Mouse (Mus musculus): ENCODE results near the gene Ppm1k. TPM values are rescaled to one million over a fixed set of nuclear protein-coding genes. Genes with fewer than 3 reads are reported as not detected.
"Not testable (repeated sequence)": the region's sequence is repeated elsewhere in the genome, so short reads cannot be mapped to it uniquely, and the experiment has no call there.

Ppm1k gene
- polyA plus RNA-seq, 1 experiment from 2014 or later = 5.0 TPM

DNA sequence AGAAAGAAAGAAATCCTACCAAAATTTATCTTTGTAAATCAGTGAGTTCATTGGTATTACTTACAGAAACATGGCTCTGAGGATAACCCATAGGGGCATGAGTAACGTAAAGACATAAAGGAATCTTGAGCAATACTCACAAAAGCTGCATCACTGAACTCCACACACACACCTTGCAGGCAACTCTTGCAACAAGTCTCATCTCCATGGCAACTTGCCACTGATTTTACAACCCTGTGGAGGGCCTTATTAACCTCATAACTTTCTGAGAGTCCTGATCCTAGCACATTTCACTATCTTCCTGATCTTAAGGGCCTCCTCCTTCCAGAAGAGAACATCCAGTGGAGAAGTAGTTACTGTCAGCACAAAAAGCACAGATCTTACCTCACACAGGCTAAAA is 28.2 kb upstream of the Ppm1k start:
- ATAC-seq (ENCODE audit: insufficient number of reproducible peaks, low FRiP score, low TSS enrichment, low read depth) (no peak), DNase-seq (ENCODE audit: low spot score) (no peak)
- Histone ChIP-seq H3K9ac (ENCODE audit: low read length) (no peak overlapping the region), H3K27ac (replicated peaks; ENCODE audit: low read depth, low read length) (no peak overlapping the region), H3K27me3 (ENCODE audit: control insufficient read depth, insufficient read depth, low read length) (no peaks in the 10 kb centered on the region), H3K9me3 (ENCODE audit: control insufficient read depth, low read length) (no peaks in the 10 kb centered on the region), H3K4me1 (ENCODE audit: control insufficient read depth, insufficient read depth, low read length) (no peaks in the 10 kb centered on the region), H3K4me3 (ENCODE audit: low read depth, low read length) (no peak overlapping the region), H3K4me2 (ENCODE audit: low read depth, severe bottlenecking) (no peak overlapping the region), H3K36me3 (ENCODE audit: control insufficient read depth, insufficient read depth, low read length) (no peaks in the 10 kb centered on the region)
- 87% methylated on average over 1 of the region's 1 CpGs for WGBS

DNA sequence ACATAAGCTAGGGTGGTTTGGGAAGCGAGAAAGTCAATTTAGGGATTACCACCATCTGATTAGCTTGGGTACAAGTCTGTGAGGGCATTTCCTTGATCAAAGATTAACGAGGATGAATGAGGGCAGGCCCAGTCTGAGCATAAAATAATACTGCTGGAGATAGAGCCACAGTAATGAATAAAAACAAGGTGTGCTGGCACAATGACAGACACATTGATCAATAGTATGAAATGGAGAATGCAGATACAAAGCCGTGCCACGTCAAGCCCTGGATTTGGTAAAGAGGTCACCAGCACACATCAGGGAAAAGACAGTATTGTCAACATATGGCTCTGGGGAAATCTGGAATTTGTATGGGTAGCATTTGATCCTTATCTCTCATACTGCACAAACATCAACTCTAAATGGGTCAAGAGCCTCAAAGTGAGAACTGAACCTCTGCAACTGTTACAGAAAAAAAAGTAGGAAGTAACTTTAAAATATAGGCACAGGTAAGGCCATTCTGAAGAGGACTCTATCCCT is 22.6 kb upstream of the Ppm1k start:
- Histone ChIP-seq H3K4me1 (ENCODE audit: control insufficient read depth, insufficient read depth, low read length) (no peaks in the 10 kb centered on the region), H3K9me3 (ENCODE audit: control insufficient read depth, low read length) (no peaks in the 10 kb centered on the region), H3K4me3 (ENCODE audit: low read depth, low read length) (no peak overlapping the region), H3K27ac (replicated peaks; ENCODE audit: low read depth, low read length) (no peak overlapping the region), H3K27me3 (ENCODE audit: control insufficient read depth, insufficient read depth, low read length) (no peaks in the 10 kb centered on the region), H3K4me2 (ENCODE audit: low read depth, severe bottlenecking) (no peak overlapping the region), H3K9ac (ENCODE audit: low read length) (no peak overlapping the region), H3K36me3 (ENCODE audit: control insufficient read depth, insufficient read depth, low read length) (no peaks in the 10 kb centered on the region)
- DNase-seq (ENCODE audit: low spot score) (no peak), ATAC-seq (ENCODE audit: insufficient number of reproducible peaks, low FRiP score, low TSS enrichment, low read depth) (no peak)
- WGBS = 74% methylated on average over 4 of the region's 4 CpGs

DNA sequence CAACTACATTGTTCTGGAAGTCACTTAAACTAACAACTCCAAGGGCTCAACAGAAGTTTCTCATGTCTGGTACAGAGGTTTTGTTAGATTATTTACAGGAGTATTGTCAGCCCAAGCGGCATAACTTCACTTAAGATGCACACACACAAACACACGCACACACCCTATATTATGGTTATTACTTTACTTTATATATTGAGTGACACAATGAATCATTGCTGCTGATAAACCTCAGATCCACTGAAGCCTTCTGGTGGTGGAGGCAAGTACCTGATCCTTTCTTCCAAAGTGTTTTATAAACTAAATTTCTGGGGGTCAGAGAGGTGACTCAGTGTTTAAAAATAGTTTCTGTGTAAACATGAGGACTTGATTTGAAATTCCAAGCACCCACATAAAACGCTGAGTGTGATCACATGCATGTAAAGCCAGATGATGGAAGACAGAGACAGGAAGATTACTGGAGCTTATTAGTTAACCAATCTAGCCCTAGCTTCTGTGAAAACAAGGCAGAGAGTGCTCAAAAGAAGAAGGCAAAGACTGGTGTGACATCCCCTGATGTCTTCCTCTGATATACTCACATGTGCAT is 16.0 kb upstream of the Ppm1k start:
- H3K36me3 ChIP-seq (ENCODE audit: control insufficient read depth, insufficient read depth, low read length) = no peaks in the 10 kb centered on the region

DNA sequence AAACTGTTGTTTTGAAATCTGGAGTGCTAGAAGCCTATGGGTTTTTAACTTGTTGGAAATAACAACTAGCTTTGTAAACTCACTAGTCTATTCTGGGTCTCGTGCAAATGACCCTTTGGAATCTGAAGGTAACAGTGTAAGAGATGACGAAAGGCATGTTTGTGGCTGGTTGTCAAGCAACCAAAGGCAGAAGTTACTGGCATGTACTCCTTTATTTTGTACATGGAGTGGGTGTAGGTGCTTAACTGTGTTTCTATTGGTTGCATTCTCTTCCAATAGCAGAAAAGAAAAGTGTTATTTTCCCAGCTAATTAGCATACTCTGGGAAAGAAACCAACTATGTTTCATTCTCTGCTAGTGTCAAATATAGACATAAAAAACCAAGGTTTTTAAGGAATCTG is 9.6 kb upstream of the Ppm1k start:
- H3K36me3 ChIP-seq (ENCODE audit: control insufficient read depth, insufficient read depth, low read length) = no peaks in the 10 kb centered on the region
- H3K9me3 ChIP-seq (ENCODE audit: control insufficient read depth, low read length) = no peaks in the 10 kb centered on the region
- H3K4me1 ChIP-seq (ENCODE audit: control insufficient read depth, insufficient read depth, low read length) = no peaks in the 10 kb centered on the region
- no peak overlapping the region for H3K4me2 ChIP-seq (ENCODE audit: low read depth, severe bottlenecking)
- DNase-seq (ENCODE audit: low spot score) (no peak), ATAC-seq (ENCODE audit: insufficient number of reproducible peaks, low FRiP score, low TSS enrichment, low read depth) (no peak)
- H3K9ac ChIP-seq (ENCODE audit: low read length) = no peak overlapping the region
- H3K27ac ChIP-seq (replicated peaks; ENCODE audit: low read depth, low read length) = no peak overlapping the region
- no peaks in the 10 kb centered on the region for H3K27me3 ChIP-seq (ENCODE audit: control insufficient read depth, insufficient read depth, low read length)
- WGBS = 88% methylated on average over 2 of the region's 2 CpGs
- H3K4me3 ChIP-seq (ENCODE audit: low read depth, low read length) = no peak overlapping the region

More for the DNA sequence above, 16.0 kb upstream of the Ppm1k start:
- no peaks in the 10 kb centered on the region for H3K27me3 ChIP-seq (ENCODE audit: control insufficient read depth, insufficient read depth, low read length)
- H3K4me2 ChIP-seq (ENCODE audit: low read depth, severe bottlenecking) = no peak overlapping the region
- H3K4me1 ChIP-seq (ENCODE audit: control insufficient read depth, insufficient read depth, low read length) = no peaks in the 10 kb centered on the region
- H3K27ac ChIP-seq (replicated peaks; ENCODE audit: low read depth, low read length) = no peak overlapping the region
- DNase-seq (ENCODE audit: low spot score) (no peak), ATAC-seq (ENCODE audit: insufficient number of reproducible peaks, low FRiP score, low TSS enrichment, low read depth) (no peak)
- 79% methylated on average over 3 of the region's 3 CpGs for WGBS
- H3K9me3 ChIP-seq (ENCODE audit: control insufficient read depth, low read length) = no peaks in the 10 kb centered on the region
- H3K9ac ChIP-seq (ENCODE audit: low read length) = no peak overlapping the region
- H3K4me3 ChIP-seq (ENCODE audit: low read depth, low read length) = no peak overlapping the region

GRCm38 (mm10) chr6:57543591-57543990 is 8.3 kb upstream of the Ppm1k start:
- not testable (repeated sequence) for H3K4me3 ChIP-seq (ENCODE audit: low read depth, low read length); H3K36me3 ChIP-seq (ENCODE audit: control insufficient read depth, insufficient read depth, low read length); H3K4me1 ChIP-seq (ENCODE audit: control insufficient read depth, insufficient read depth, low read length); H3K9ac ChIP-seq (ENCODE audit: low read length); H3K27ac ChIP-seq (replicated peaks; ENCODE audit: low read depth, low read length); DNase-seq (ENCODE audit: low spot score); ATAC-seq (ENCODE audit: insufficient number of reproducible peaks, low FRiP score, low TSS enrichment, low read depth); H3K27me3 ChIP-seq (ENCODE audit: control insufficient read depth, insufficient read depth, low read length); H3K4me2 ChIP-seq (ENCODE audit: low read depth, severe bottlenecking); H3K9me3 ChIP-seq (ENCODE audit: control insufficient read depth, low read length)

GRCm38 (mm10) chr6:57541737-57542335 is 6.6 kb upstream of the Ppm1k start:
- no peaks in the 10 kb centered on the region for H3K27me3 ChIP-seq (ENCODE audit: control insufficient read depth, insufficient read depth, low read length)
- H3K9ac ChIP-seq (ENCODE audit: low read length) = no peak overlapping the region
- no peaks in the 10 kb centered on the region for H3K9me3 ChIP-seq (ENCODE audit: control insufficient read depth, low read length)
- WGBS = 88% methylated on average over 1 of the region's 1 CpGs
- no peak for DNase-seq (ENCODE audit: low spot score)
- H3K4me1 ChIP-seq (ENCODE audit: control insufficient read depth, insufficient read depth, low read length) = no peaks in the 10 kb centered on the region
- no peak overlapping the region for H3K4me2 ChIP-seq (ENCODE audit: low read depth, severe bottlenecking)
- H3K27ac ChIP-seq (replicated peaks; ENCODE audit: low read depth, low read length) = no peak overlapping the region
- no peaks in the 10 kb centered on the region for H3K36me3 ChIP-seq (ENCODE audit: control insufficient read depth, insufficient read depth, low read length)
- H3K4me3 ChIP-seq (ENCODE audit: low read depth, low read length) = no peak overlapping the region
- ATAC-seq (ENCODE audit: insufficient number of reproducible peaks, low FRiP score, low TSS enrichment, low read depth) = no peak

GRCm38 (mm10) chr6:57540950-57541498 is 5.8 kb upstream of the Ppm1k start:
- Histone ChIP-seq H3K9ac (ENCODE audit: low read length) (no peak overlapping the region), H3K27ac (replicated peaks; ENCODE audit: low read depth, low read length) (no peak overlapping the region), H3K4me2 (ENCODE audit: low read depth, severe bottlenecking) (no peak overlapping the region), H3K36me3 (ENCODE audit: control insufficient read depth, insufficient read depth, low read length) (no peaks in the 10 kb centered on the region), H3K9me3 (ENCODE audit: control insufficient read depth, low read length) (no peaks in the 10 kb centered on the region), H3K27me3 (ENCODE audit: control insufficient read depth, insufficient read depth, low read length) (no peaks in the 10 kb centered on the region), H3K4me1 (ENCODE audit: control insufficient read depth, insufficient read depth, low read length) (no peaks in the 10 kb centered on the region), H3K4me3 (ENCODE audit: low read depth, low read length) (no peak overlapping the region)
- 88% methylated on average over 5 of the region's 5 CpGs for WGBS
- no peak for ATAC-seq (ENCODE audit: insufficient number of reproducible peaks, low FRiP score, low TSS enrichment, low read depth)
- no peak for DNase-seq (ENCODE audit: low spot score)

- ATAC-seq (ENCODE audit: insufficient number of reproducible peaks, low FRiP score, low TSS enrichment, low read depth) = no peak
- H3K27ac ChIP-seq (replicated peaks; ENCODE audit: low read depth, low read length) = no peak overlapping the region
- no peak for DNase-seq (ENCODE audit: low spot score)
- H3K4me2 ChIP-seq (ENCODE audit: low read depth, severe bottlenecking) = no peak overlapping the region
- H3K4me1 ChIP-seq (ENCODE audit: control insufficient read depth, insufficient read depth, low read length) = no peaks in the 10 kb centered on the region
- H3K9ac ChIP-seq (ENCODE audit: low read length) = no peak overlapping the region
- no peaks in the 10 kb centered on the region for H3K36me3 ChIP-seq (ENCODE audit: control insufficient read depth, insufficient read depth, low read length)
- 92% methylated on average over 5 of the region's 5 CpGs for WGBS
- H3K27me3 ChIP-seq (ENCODE audit: control insufficient read depth, insufficient read depth, low read length) = no peaks in the 10 kb centered on the region
- no peaks in the 10 kb centered on the region for H3K9me3 ChIP-seq (ENCODE audit: control insufficient read depth, low read length)
- no peak overlapping the region for H3K4me3 ChIP-seq (ENCODE audit: low read depth, low read length)
Observed at GRCm38 (mm10) chr6:57537887-57538286, 2.6 kb upstream of the Ppm1k start.

All from limb, embryonic 11.5 days (tissue).